Mouse (Mus musculus): ENCODE results near the gene Ganc. TPM values are rescaled to one million over a fixed set of nuclear protein-coding genes. Genes with fewer than 3 reads are reported as not detected.

The Ganc gene
- 9.1 and 9.9 TPM in 2 replicates for polyA plus RNA-seq (2015; fragmentation: Nextera tagmentation; extraction: Ambion mirVana)

DNA sequence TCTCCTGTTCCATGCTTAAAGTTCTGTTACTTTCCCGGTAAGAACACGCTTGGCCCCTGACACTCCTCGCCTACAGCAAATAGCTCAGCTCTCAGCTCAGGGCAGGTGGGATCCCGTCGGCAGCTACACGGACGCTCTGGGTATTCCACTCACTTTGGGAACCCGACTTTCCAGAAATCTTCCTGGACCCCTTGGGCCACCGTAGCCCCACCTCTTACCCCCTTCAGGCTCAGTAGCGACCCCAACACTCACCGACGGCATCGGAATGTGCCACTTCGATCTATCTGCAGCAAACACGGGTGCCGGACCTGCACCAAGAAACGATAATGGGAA is at the start of gene Ganc:
Ganc (plus strand) TSS at position 244 of the 333 bp plus-strand sequence.
- ATAC-seq (ENCODE audit: low read depth), result peak; percentile 75
- Histone ChIP-seq H3K27me3 (ENCODE audit: control insufficient read depth, insufficient read depth, low read depth, low read length) (no peaks in the 10 kb centered on the region), H3K36me3 (ENCODE audit: control insufficient read depth, insufficient read depth, low read length) (no peaks in the 10 kb centered on the region), H3K9ac (ENCODE audit: low read length) (peak within 1 kb of the TSS; percentile 82), H3K4me1 (replicated peaks; ENCODE audit: control insufficient read depth, insufficient read depth, low read length) (peaks cover 9% of the 10 kb centered on the region), H3K9me3 (ENCODE audit: control insufficient read depth, low read length) (no peaks in the 10 kb centered on the region), H3K4me3 (ENCODE audit: low read length) (peak within 1 kb of the TSS; percentile 79), H3K27ac (ENCODE audit: low read length) (peak within 1 kb of the TSS; percentile 97), H3K4me2 (ENCODE audit: low read depth, low read length) (peak within 1 kb of the TSS; percentile 78)
- under 1% methylated on average over 17 of the region's 17 CpGs for WGBS

DNA sequence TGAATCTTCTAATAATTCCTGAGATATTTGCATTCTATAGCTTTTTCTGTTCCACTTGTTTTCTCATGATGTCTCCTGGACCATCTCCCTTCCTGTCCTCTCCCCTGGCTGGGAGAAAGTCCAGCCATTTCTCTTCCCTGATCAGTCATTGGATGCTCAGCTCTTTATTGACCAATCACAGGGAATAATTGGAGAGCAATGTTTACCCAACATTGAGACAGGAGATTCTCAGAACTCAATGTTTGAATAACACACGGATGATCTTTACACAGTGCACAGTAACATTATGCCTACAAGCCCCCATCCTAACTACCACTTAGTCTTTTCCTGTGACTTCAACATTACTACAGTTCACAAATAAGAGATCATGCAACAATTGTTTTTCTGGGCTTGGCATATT is 43.3 kb upstream of the Ganc start:
- WGBS, result 50% methylated on average over 1 of the region's 1 CpGs
- Histone ChIP-seq H3K4me2 (ENCODE audit: low read depth, low read length) (no peak overlapping the region), H3K27ac (ENCODE audit: low read length) (no peak overlapping the region), H3K36me3 (ENCODE audit: control insufficient read depth, insufficient read depth, low read length) (peaks cover 35% of the 10 kb centered on the region), H3K9me3 (ENCODE audit: control insufficient read depth, low read length) (no peaks in the 10 kb centered on the region), H3K4me1 (replicated peaks; ENCODE audit: control insufficient read depth, insufficient read depth, low read length) (no peaks in the 10 kb centered on the region), H3K9ac (ENCODE audit: low read length) (no peak overlapping the region), H3K4me3 (ENCODE audit: low read length) (no peak overlapping the region), H3K27me3 (ENCODE audit: control insufficient read depth, insufficient read depth, low read depth, low read length) (no peaks in the 10 kb centered on the region)
- no peak for ATAC-seq (ENCODE audit: low read depth)

DNA sequence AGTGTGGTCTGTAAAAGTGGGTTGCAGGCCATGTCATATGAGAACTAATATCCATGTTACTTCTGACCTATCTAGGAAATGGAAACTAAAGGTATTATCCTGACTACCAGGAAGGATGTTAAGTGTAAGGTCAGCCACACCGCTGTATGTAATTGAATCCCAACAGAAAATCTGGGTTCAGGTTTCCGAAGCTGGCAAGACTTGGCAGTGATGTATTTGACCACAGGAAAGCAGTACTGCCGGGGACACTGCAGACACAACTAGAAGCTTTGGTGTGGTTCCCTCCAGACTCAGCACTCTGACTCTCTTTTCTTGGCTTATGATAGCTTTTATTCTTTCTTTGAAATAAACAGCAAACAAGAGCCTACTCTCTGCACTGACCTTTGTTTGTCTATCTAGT is 37.2 kb upstream of the Ganc start:
- Histone ChIP-seq H3K4me1 (replicated peaks; ENCODE audit: control insufficient read depth, insufficient read depth, low read length) (no peaks in the 10 kb centered on the region), H3K36me3 (ENCODE audit: control insufficient read depth, insufficient read depth, low read length) (peaks cover 32% of the 10 kb centered on the region), H3K27me3 (ENCODE audit: control insufficient read depth, insufficient read depth, low read depth, low read length) (no peaks in the 10 kb centered on the region), H3K4me3 (ENCODE audit: low read length) (no peak overlapping the region), H3K9me3 (ENCODE audit: control insufficient read depth, low read length) (no peaks in the 10 kb centered on the region), H3K9ac (ENCODE audit: low read length) (no peak overlapping the region), H3K27ac (ENCODE audit: low read length) (no peak overlapping the region), H3K4me2 (ENCODE audit: low read depth, low read length) (no peak overlapping the region)
- no peak for ATAC-seq (ENCODE audit: low read depth)
- WGBS, result 89% methylated on average over 3 of the region's 3 CpGs

DNA sequence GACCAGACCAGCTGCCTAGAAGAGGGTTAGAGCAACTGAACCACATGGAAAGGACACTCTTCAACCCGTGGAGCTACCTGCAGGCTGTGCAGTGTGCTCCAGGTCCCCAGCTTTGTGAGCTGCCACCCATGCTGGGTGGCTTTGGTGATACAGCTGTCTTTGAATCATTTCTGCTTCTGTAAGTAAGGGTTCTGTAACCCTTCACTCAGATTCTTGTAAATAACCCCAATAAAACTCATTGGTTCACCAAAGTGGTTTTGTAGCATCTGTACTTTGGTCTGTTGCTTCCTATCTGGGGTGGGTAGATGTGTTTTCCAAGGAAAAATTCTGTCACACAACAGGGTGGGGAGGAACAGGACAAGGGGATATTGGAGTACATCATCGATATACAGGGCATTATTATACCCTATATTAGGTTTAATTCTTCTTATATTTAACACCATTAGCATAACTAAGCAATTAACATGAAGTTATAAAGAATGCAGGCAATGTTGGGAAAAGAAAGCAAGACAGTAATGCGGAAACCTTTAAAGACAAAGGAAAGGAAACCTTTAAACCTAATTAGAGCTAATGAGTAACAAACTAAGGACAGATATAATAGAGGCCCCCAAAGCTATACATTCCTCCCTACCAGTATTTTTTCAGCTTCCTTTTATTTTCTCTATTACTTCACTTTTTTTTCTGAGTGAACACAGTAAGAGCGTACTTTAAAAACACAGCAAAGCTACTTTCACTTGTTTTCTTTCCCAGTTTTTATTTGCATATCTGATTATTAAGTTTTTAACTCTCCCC is 36.1 kb upstream of the Ganc start:
- Histone ChIP-seq H3K9me3 (ENCODE audit: control insufficient read depth, low read length) (no peaks in the 10 kb centered on the region), H3K4me3 (ENCODE audit: low read length) (no peak overlapping the region), H3K27ac (ENCODE audit: low read length) (no peak overlapping the region), H3K36me3 (ENCODE audit: control insufficient read depth, insufficient read depth, low read length) (peaks cover 25% of the 10 kb centered on the region), H3K9ac (ENCODE audit: low read length) (no peak overlapping the region), H3K4me2 (ENCODE audit: low read depth, low read length) (no peak overlapping the region), H3K27me3 (ENCODE audit: control insufficient read depth, insufficient read depth, low read depth, low read length) (no peaks in the 10 kb centered on the region), H3K4me1 (replicated peaks; ENCODE audit: control insufficient read depth, insufficient read depth, low read length) (no peaks in the 10 kb centered on the region)
- 93% methylated on average over 4 of the region's 4 CpGs for WGBS
- no peak for ATAC-seq (ENCODE audit: low read depth)

DNA sequence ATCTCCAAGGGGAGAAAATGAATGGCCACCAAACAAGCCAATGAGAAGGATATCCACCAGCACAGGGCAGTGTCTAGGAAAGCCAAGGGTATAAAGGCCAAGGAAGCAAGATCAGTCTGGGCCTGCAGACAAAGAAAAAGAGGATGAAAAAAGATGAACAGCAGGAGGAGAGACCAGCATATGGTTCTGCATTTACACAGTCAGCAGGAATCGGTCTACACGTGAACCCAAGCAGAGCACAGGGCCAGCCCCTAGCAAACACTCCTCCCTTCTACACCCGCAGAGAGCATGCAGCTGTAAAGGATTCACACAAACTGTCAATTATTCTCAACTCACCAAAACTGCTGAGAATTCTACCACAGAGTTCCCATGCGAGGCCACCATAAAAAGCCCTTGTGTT is 29.8 kb upstream of the Ganc start:
- H3K27me3 ChIP-seq (ENCODE audit: control insufficient read depth, insufficient read depth, low read depth, low read length), result no peaks in the 10 kb centered on the region
- H3K9me3 ChIP-seq (ENCODE audit: control insufficient read depth, low read length), result no peaks in the 10 kb centered on the region
- no peak overlapping the region for H3K4me3 ChIP-seq (ENCODE audit: low read length)
- no peak overlapping the region for H3K4me2 ChIP-seq (ENCODE audit: low read depth, low read length)
- peaks cover 25% of the 10 kb centered on the region for H3K36me3 ChIP-seq (ENCODE audit: control insufficient read depth, insufficient read depth, low read length)
- no peak overlapping the region for H3K27ac ChIP-seq (ENCODE audit: low read length)
- ATAC-seq (ENCODE audit: low read depth), result no peak
- H3K9ac ChIP-seq (ENCODE audit: low read length), result no peak overlapping the region
- no peaks in the 10 kb centered on the region for H3K4me1 ChIP-seq (replicated peaks; ENCODE audit: control insufficient read depth, insufficient read depth, low read length)
- WGBS, result 86% methylated on average over 4 of the region's 4 CpGs

DNA sequence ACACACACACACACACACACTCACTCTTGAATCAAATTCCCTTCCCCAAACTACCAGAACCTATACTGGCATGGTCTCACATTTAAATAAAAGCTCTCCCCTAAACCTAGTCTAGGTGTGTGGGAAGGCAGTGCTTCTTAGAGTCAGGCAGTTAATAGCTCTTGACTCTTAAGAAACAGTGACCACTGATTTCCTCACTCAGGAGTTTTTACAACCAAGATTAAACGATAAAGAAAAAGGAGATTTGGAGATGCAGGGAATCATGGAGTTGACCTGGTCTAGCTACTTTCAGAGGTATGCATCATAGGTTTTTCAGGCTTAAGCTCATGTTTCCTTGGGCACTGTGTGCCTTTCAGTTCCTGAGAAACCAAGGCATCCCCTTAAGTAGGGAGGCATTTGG is 17.4 kb upstream of the Ganc start:
- no peak overlapping the region for H3K9ac ChIP-seq (ENCODE audit: low read length)
- 93% methylated on average over 1 of the region's 1 CpGs for WGBS
- no peak overlapping the region for H3K4me3 ChIP-seq (ENCODE audit: low read length)
- peaks cover 30% of the 10 kb centered on the region for H3K36me3 ChIP-seq (ENCODE audit: control insufficient read depth, insufficient read depth, low read length)
- H3K4me2 ChIP-seq (ENCODE audit: low read depth, low read length), result no peak overlapping the region
- no peaks in the 10 kb centered on the region for H3K27me3 ChIP-seq (ENCODE audit: control insufficient read depth, insufficient read depth, low read depth, low read length)
- H3K27ac ChIP-seq (ENCODE audit: low read length), result no peak overlapping the region
- no peak for ATAC-seq (ENCODE audit: low read depth)
- H3K4me1 ChIP-seq (replicated peaks; ENCODE audit: control insufficient read depth, insufficient read depth, low read length), result no peaks in the 10 kb centered on the region
- no peaks in the 10 kb centered on the region for H3K9me3 ChIP-seq (ENCODE audit: control insufficient read depth, low read length)

DNA sequence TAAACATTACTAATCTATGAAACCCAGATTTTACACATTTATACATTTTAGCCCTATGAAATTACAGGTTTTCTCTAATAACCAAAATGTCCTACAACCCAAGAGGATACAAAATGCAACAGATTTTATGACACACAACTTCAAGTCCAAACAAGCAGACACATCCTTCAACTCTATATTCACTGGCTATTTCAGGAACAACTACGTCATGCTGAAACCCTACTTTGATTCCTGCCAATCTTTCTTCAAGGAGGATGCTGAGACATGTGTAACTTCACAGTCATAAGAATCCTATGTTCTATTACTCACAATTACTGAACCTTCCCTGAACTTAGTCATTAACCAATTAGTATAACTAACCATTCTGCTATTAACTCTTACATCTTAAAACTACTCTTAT is 16.4 kb upstream of the Ganc start:
- ATAC-seq (ENCODE audit: low read depth), result no peak
- H3K4me3 ChIP-seq (ENCODE audit: low read length), result no peak overlapping the region
- peaks cover 29% of the 10 kb centered on the region for H3K36me3 ChIP-seq (ENCODE audit: control insufficient read depth, insufficient read depth, low read length)
- 98% methylated on average over 1 of the region's 1 CpGs for WGBS
- H3K27ac ChIP-seq (ENCODE audit: low read length), result no peak overlapping the region
- no peak overlapping the region for H3K4me2 ChIP-seq (ENCODE audit: low read depth, low read length)
- no peaks in the 10 kb centered on the region for H3K9me3 ChIP-seq (ENCODE audit: control insufficient read depth, low read length)
- no peak overlapping the region for H3K9ac ChIP-seq (ENCODE audit: low read length)
- H3K27me3 ChIP-seq (ENCODE audit: control insufficient read depth, insufficient read depth, low read depth, low read length), result no peaks in the 10 kb centered on the region
- no peaks in the 10 kb centered on the region for H3K4me1 ChIP-seq (replicated peaks; ENCODE audit: control insufficient read depth, insufficient read depth, low read length)

DNA sequence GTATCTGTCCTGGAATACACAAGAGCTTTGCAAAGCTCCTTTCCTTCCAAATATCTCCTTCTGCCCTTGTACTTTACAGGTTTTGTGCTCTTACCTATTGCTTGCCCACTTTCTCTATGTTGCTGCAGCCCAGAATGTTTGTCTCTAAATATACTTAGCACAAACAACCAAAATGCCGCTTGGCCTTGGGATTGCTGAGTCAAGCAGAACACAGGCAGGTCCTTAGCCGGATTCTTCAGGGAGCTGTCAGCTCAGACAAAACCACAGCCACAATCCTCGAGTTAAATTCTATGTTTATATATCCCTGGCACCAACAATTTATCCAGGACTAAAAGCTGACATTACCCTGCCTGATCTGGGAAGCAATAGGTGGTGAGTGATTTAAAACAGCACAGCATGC is 14.3 kb upstream of the Ganc start:
- 61% methylated on average over 3 of the region's 3 CpGs for WGBS
- H3K4me2 ChIP-seq (ENCODE audit: low read depth, low read length), result no peak overlapping the region
- no peak for ATAC-seq (ENCODE audit: low read depth)
- no peaks in the 10 kb centered on the region for H3K27me3 ChIP-seq (ENCODE audit: control insufficient read depth, insufficient read depth, low read depth, low read length)
- no peak overlapping the region for H3K4me3 ChIP-seq (ENCODE audit: low read length)
- H3K4me1 ChIP-seq (replicated peaks; ENCODE audit: control insufficient read depth, insufficient read depth, low read length), result no peaks in the 10 kb centered on the region
- H3K36me3 ChIP-seq (ENCODE audit: control insufficient read depth, insufficient read depth, low read length), result peaks cover 33% of the 10 kb centered on the region
- no peaks in the 10 kb centered on the region for H3K9me3 ChIP-seq (ENCODE audit: control insufficient read depth, low read length)
- no peak overlapping the region for H3K27ac ChIP-seq (ENCODE audit: low read length)
- H3K9ac ChIP-seq (ENCODE audit: low read length), result no peak overlapping the region

DNA sequence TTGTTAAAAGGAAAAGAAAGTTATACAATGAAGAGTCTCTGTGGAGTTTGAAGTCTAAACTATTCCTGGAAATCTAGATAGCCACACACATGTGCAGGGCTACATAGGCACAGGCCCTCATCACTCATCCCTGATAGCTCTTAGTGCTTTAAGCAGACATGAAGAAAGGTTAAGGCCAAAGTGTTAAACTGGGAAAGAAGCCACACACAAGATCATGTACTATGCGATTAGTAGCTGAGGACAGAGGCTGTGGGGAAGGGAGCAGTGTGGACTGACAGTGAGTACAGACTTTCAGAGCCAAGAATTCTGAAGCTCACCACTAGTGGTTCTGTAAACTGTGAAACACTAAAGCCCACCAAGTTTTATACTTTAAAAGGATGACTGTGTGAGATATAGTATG is 12.8 kb upstream of the Ganc start:
- Histone ChIP-seq H3K36me3 (ENCODE audit: control insufficient read depth, insufficient read depth, low read length) (peaks cover 33% of the 10 kb centered on the region), H3K27ac (ENCODE audit: low read length) (no peak overlapping the region), H3K9me3 (ENCODE audit: control insufficient read depth, low read length) (no peaks in the 10 kb centered on the region), H3K4me1 (replicated peaks; ENCODE audit: control insufficient read depth, insufficient read depth, low read length) (no peaks in the 10 kb centered on the region), H3K4me2 (ENCODE audit: low read depth, low read length) (no peak overlapping the region), H3K27me3 (ENCODE audit: control insufficient read depth, insufficient read depth, low read depth, low read length) (no peaks in the 10 kb centered on the region), H3K9ac (ENCODE audit: low read length) (no peak overlapping the region), H3K4me3 (ENCODE audit: low read length) (no peak overlapping the region)
- no peak for ATAC-seq (ENCODE audit: low read depth)
- WGBS, result 93% methylated on average over 1 of the region's 1 CpGs

DNA sequence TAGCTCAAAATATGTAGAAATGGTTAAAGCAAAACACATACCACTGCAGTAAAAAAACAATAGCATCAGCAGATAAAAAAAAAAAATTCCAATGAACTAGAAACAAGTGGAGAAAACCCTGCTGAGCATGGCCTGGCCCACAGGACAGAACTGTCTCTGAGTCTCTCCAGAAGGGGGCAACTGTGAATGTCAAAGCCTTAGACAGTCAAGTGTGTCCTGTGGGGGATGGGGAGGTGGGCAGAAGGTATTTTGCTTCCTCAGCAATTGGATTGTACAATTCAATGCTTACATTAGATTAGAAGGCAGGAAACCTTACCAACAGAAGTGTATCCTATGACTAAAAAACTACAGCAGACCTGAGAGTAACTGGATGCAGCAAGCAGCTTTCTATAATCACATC is 11.3 kb upstream of the Ganc start:
- Histone ChIP-seq H3K36me3 (ENCODE audit: control insufficient read depth, insufficient read depth, low read length) (peaks cover 37% of the 10 kb centered on the region), H3K27ac (ENCODE audit: low read length) (no peak overlapping the region)

More for the DNA sequence above, 11.3 kb upstream of the Ganc start:
- no peaks in the 10 kb centered on the region for H3K4me1 ChIP-seq (replicated peaks; ENCODE audit: control insufficient read depth, insufficient read depth, low read length)
- ATAC-seq (ENCODE audit: low read depth), result no peak
- no peak overlapping the region for H3K4me2 ChIP-seq (ENCODE audit: low read depth, low read length)
- H3K4me3 ChIP-seq (ENCODE audit: low read length), result no peak overlapping the region
- H3K9me3 ChIP-seq (ENCODE audit: control insufficient read depth, low read length), result no peaks in the 10 kb centered on the region
- no peak overlapping the region for H3K9ac ChIP-seq (ENCODE audit: low read length)
- no peaks in the 10 kb centered on the region for H3K27me3 ChIP-seq (ENCODE audit: control insufficient read depth, insufficient read depth, low read depth, low read length)

Measured in lung, embryonic 16.5 days (tissue).